Mouse (Mus musculus) forebrain, postnatal 0 days (tissue): Measurements from ENCODE around the gene Ccdc163. TPM values are rescaled to one million over a fixed set of nuclear protein-coding genes. Genes with fewer than 3 reads are reported as not detected.
"Not testable (repeated sequence)": the region's sequence is repeated elsewhere in the genome, so short reads cannot be mapped to it uniquely, and the experiment has no call there.

Experiments used
- ATAC-seq: fragments of 200-750 bp; cut with Nextera tagmentation; 2 replicates; pipeline ENCODE4 v1.8.0; 2017; ENCODE audit warnings: mild to moderate bottlenecking, moderate library complexity
- DNase-seq: peaks from one replicate; pipeline ENCODE4 v3.0.0-alpha.2; 2015
- H3K27ac ChIP-seq: fragments of 300-500 bp; sonication (generic); 2 replicates; pipeline ENCODE4 v1.5.1; 2014; ENCODE audit warnings: low read depth, mild to moderate bottlenecking, antibody characterized with exemption, low read length, moderate library complexity, mixed read lengths
- H3K27me3 ChIP-seq: fragments of 300-500 bp; sonication (generic); 2 replicates; pipeline ENCODE4 v1.6.1; 2014; ENCODE audit warnings: mild to moderate bottlenecking, low read length, mixed read lengths; ENCODE audit not compliant: insufficient read depth
- H3K36me3 ChIP-seq: fragments of 300-500 bp; sonication (generic); 2 replicates; pipeline ENCODE4 v1.6.1; 2014; ENCODE audit warnings: mild to moderate bottlenecking, moderate library complexity; ENCODE audit not compliant: insufficient read depth
- H3K4me1 ChIP-seq: fragments of 300-500 bp; sonication (generic); 2 replicates; pipeline ENCODE4 v1.6.1; 2014; ENCODE audit warnings: antibody characterized with exemption; ENCODE audit not compliant: insufficient read depth
- H3K4me2 ChIP-seq: fragments of 300-500 bp; sonication (generic); 2 replicates; pipeline ENCODE4 v1.6.1; 2014; ENCODE audit warnings: low read depth, mild to moderate bottlenecking, moderate library complexity
- H3K4me3 ChIP-seq: fragments of 300-500 bp; sonication (generic); 2 replicates; pipeline ENCODE4 v1.5.1; 2014; ENCODE audit warnings: low read depth, low read length, mixed read lengths
- H3K9ac ChIP-seq: fragments of 300-500 bp; sonication (generic); 2 replicates; pipeline ENCODE4 v1.6.1; 2014; ENCODE audit warnings: mild to moderate bottlenecking
- H3K9me3 ChIP-seq: fragments of 300-500 bp; sonication (generic); 2 replicates; pipeline ENCODE4 v1.6.1; 2016; ENCODE audit warnings: low read length
- CTCF ChIP-seq: sonication (generic); IDR thresholded peaks from 2 replicates; pipeline ENCODE4 v1.5.1; 2016; ENCODE audit warnings: antibody characterized with exemption, control low read depth, low read depth
- whole genome bisulfite sequencing: fragments of 180-500 bp; shearing (Covaris S2); extraction: QIAGEN DNeasy Blood & Tissue Kit; methylation state at CpG from one replicate; pipeline ENCODE4 v1.1.7; 2014; 5-methylcytosine and 5-hydroxymethylcytosine counted together
- polyA plus RNA-seq: library from polyadenylated mRNA; unstranded; fragments of >200 nt; fragmentation: Nextera tagmentation; extraction: Ambion mirVana; gene quantifications from 2 replicates; pipeline ENCODE4 v1.2.1, GENCODE M21; 2015
- total RNA-seq: library from RNA; depleted of rRNA; stranded (reverse); fragments of >200 nt; gene quantifications from 2 replicates; pipeline ENCODE4 v1.2.3, GENCODE M21; 2014; rRNA removed

The Ccdc163 gene
- 13.2 and 15.2 TPM in 2 replicates for total RNA-seq
- 5.3 and 5.7 TPM in 2 replicates for polyA plus RNA-seq

- peak within 1 kb of the TSS; percentile 59 for H3K9ac ChIP-seq
- peak within 1 kb of the TSS; percentile 65 for H3K4me2 ChIP-seq
- WGBS: under 1% methylated on average over 29 of the region's 29 CpGs
- TF ChIP-seq CTCF: peak; percentile 58
- DNase-seq: peak; percentile 97
- no peaks in the 10 kb centered on the region for H3K4me1 ChIP-seq
- peak within 1 kb of the TSS; percentile 59 for H3K4me3 ChIP-seq
- H3K36me3 ChIP-seq: peaks cover 4% of the 10 kb centered on the region
- H3K9me3 ChIP-seq: no peaks in the 10 kb centered on the region
- H3K27ac ChIP-seq: peak within 1 kb of the TSS; percentile 65; the same call in 1 of the 2 replicates
- no peaks in the 10 kb centered on the region for H3K27me3 ChIP-seq
- peak; percentile 99 for ATAC-seq
Measured at GRCm38 (mm10) chr4:116708201-116708764, at the start of gene Ccdc163, which contains the start of gene Mmachc. Gene Ccdc163, plus strand, starts transcription at chr4:116708509. Gene Mmachc, minus strand, starts transcription at chr4:116708406.

GRCm38 (mm10) chr4:116659474-116659873 lies 48.8 kb upstream of the Ccdc163 start:
- DNase-seq (no peak), ATAC-seq (no peak)
- H3K27me3 ChIP-seq: no peaks in the 10 kb centered on the region
- no peaks in the 10 kb centered on the region for H3K36me3 ChIP-seq
- no peak overlapping the region for H3K4me2 ChIP-seq
- no peaks in the 10 kb centered on the region for H3K9me3 ChIP-seq
- H3K4me3 ChIP-seq: no peak overlapping the region
- no peaks in the 10 kb centered on the region for H3K4me1 ChIP-seq
- no peak overlapping the region for H3K27ac ChIP-seq
- 50% methylated on average over 2 of the region's 2 CpGs for WGBS
- H3K9ac ChIP-seq: no peak overlapping the region
- no peak for TF ChIP-seq CTCF

GRCm38 (mm10) chr4:116659916-116660315 lies 48.4 kb upstream of the Ccdc163 start:
- not testable (repeated sequence) for DNase-seq, ATAC-seq, H3K36me3 ChIP-seq, H3K4me1 ChIP-seq, H3K4me3 ChIP-seq, H3K4me2 ChIP-seq, H3K9ac ChIP-seq, H3K27ac ChIP-seq, H3K9me3 ChIP-seq, H3K27me3 ChIP-seq
- WGBS: 82% methylated on average over 6 of the region's 6 CpGs

- DNase-seq: no peak
- Histone ChIP-seq H3K36me3 (no peaks in the 10 kb centered on the region), H3K4me1 (no peaks in the 10 kb centered on the region), H3K27me3 (no peaks in the 10 kb centered on the region), H3K9ac (no peak overlapping the region), H3K9me3 (no peaks in the 10 kb centered on the region), H3K4me2 (no peak overlapping the region), H3K4me3 (no peak overlapping the region), H3K27ac (no peak overlapping the region)
- WGBS: 75% methylated on average over 6 of the region's 6 CpGs
- no peak for ATAC-seq
- no peak for TF ChIP-seq CTCF
Measured at GRCm38 (mm10) chr4:116660829-116661228, 47.5 kb upstream of the Ccdc163 start.

- Histone ChIP-seq H3K27ac (no peak overlapping the region), H3K4me3 (no peak overlapping the region), H3K36me3 (no peaks in the 10 kb centered on the region), H3K4me2 (no peak overlapping the region), H3K27me3 (no peaks in the 10 kb centered on the region), H3K9ac (no peak overlapping the region), H3K9me3 (no peaks in the 10 kb centered on the region), H3K4me1 (no peaks in the 10 kb centered on the region)
- TF ChIP-seq CTCF: no peak
- ATAC-seq: no peak
- DNase-seq: no peak
- whole genome bisulfite sequencing: 87% methylated on average over 1 of the region's 1 CpGs
Measured at GRCm38 (mm10) chr4:116661998-116662397, 46.3 kb upstream of the Ccdc163 start.

GRCm38 (mm10) chr4:116666625-116667024 lies 41.7 kb upstream of the Ccdc163 start:
- Histone ChIP-seq H3K27ac (no peak overlapping the region), H3K4me3 (no peak overlapping the region), H3K4me2 (no peak overlapping the region), H3K9ac (no peak overlapping the region), H3K36me3 (no peaks in the 10 kb centered on the region), H3K9me3 (no peaks in the 10 kb centered on the region), H3K27me3 (no peaks in the 10 kb centered on the region), H3K4me1 (no peaks in the 10 kb centered on the region)
- ATAC-seq (no peak), DNase-seq (no peak)
- 61% methylated on average over 4 of the region's 4 CpGs for WGBS
- no peak for TF ChIP-seq CTCF

GRCm38 (mm10) chr4:116668145-116668544 lies 40.2 kb upstream of the Ccdc163 start:
- ATAC-seq: no peak
- no peaks in the 10 kb centered on the region for H3K4me1 ChIP-seq
- H3K4me2 ChIP-seq: no peak overlapping the region
- no peak overlapping the region for H3K27ac ChIP-seq
- H3K27me3 ChIP-seq: no peaks in the 10 kb centered on the region
- no peak overlapping the region for H3K4me3 ChIP-seq
- no peak for TF ChIP-seq CTCF
- DNase-seq: no peak
- no peaks in the 10 kb centered on the region for H3K36me3 ChIP-seq
- 67% methylated on average over 3 of the region's 3 CpGs for WGBS
- no peaks in the 10 kb centered on the region for H3K9me3 ChIP-seq
- H3K9ac ChIP-seq: no peak overlapping the region
